Comparison of ENCODE assay signal across 8 mouse cellular contexts in the genomic region with DNA sequence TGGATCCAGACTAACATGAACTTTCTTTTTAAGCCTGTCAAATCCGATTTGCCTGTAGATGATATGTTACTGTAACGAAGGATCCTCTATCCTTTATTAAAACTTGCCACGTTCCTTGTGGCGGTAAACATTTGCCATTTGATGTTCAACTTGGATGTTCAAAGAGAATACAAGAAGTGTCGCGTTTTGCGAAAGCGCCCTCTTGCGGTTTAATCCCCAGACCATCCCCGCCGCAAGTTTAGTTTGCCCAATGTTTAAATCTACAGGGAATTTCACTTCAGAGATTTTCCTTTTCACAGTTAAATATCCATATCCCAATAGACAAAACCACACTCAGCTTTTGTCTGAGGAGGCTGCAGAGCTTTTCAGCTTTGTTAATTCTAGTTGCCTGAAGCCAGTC. TPM values are rescaled to one million over a fixed set of nuclear protein-coding genes. Genes with fewer than 3 reads are reported as not detected.
DNase-seq lines count a peak whose midpoint lies in the region; ATAC-seq and TF ChIP-seq lines count a peak whose summit lies in the region.
"Had no signal": no experiment of that assay in that cellular context is flagged by ENCODE, and none has a peak within 500 bp of the region (broad histone marks: within the 10 kb centered on the region; RNA-seq: fewer than 3 reads in every experiment).

No protein-coding gene starts in this region.

- no peaks in the 10 kb centered on the region for H3K9me3 ChIP-seq in kidney, postnatal 0 days (replicated peaks; ENCODE audit: low read length)
- H3K9me3 ChIP-seq in kidney, embryonic 14.5 days (ENCODE audit: control insufficient read depth, low read length) = no peaks in the 10 kb centered on the region
- H3K9me3 ChIP-seq in lung, embryonic 14.5 days (ENCODE audit: low read depth, low read length) = no peaks in the 10 kb centered on the region
- H3K9me3 ChIP-seq: embryonic facial prominence, embryonic 12.5 days had no signal

- no peaks in the 10 kb centered on the region for H3K4me1 ChIP-seq in kidney, postnatal 0 days (replicated peaks; ENCODE audit: insufficient read depth, low read length)
- no peaks in the 10 kb centered on the region for H3K4me1 ChIP-seq in kidney, embryonic 14.5 days (ENCODE audit: control insufficient read depth, insufficient read depth, low read length)
- H3K4me1 ChIP-seq in lung, embryonic 14.5 days (ENCODE audit: insufficient read depth) = peaks cover 6% of the 10 kb centered on the region; the same call in 1 of the 2 replicates
- H3K4me1 ChIP-seq: embryonic facial prominence, embryonic 12.5 days had no signal

- no peak overlapping the region for H3K27ac ChIP-seq in kidney, postnatal 0 days
- no peak overlapping the region for H3K27ac ChIP-seq in kidney, embryonic 14.5 days (ENCODE audit: low read depth, low read length)
- no peak overlapping the region for H3K27ac ChIP-seq in lung, embryonic 14.5 days (ENCODE audit: low read depth)
- H3K27ac ChIP-seq: embryonic facial prominence, embryonic 12.5 days had no signal

- H3K4me2 ChIP-seq in kidney, postnatal 0 days (ENCODE audit: low read length) = no peak overlapping the region
- H3K4me2 ChIP-seq in kidney, embryonic 14.5 days (replicated peaks; ENCODE audit: low read depth, low read length) = no peak overlapping the region
- no peak overlapping the region for H3K4me2 ChIP-seq in lung, embryonic 14.5 days
- H3K4me2 ChIP-seq: embryonic facial prominence, embryonic 12.5 days had no signal

- TF ChIP-seq CTCF in kidney, postnatal 0 days (IDR thresholded peaks at IDR 0.05; ENCODE audit: low read depth) = peak; percentile 76
- peak; percentile 62 for TF ChIP-seq CTCF in lung, embryonic 14.5 days (IDR thresholded peaks at IDR 0.05; ENCODE audit: low read depth)

- H3K27me3 ChIP-seq in kidney, postnatal 0 days (ENCODE audit: insufficient read depth, low read length) = no peaks in the 10 kb centered on the region
- H3K27me3 ChIP-seq in kidney, embryonic 14.5 days (ENCODE audit: control insufficient read depth, insufficient read depth, low read length) = no peaks in the 10 kb centered on the region
- H3K27me3 ChIP-seq in lung, embryonic 14.5 days (ENCODE audit: insufficient read depth, low read length) = no peaks in the 10 kb centered on the region
- no peaks in the 10 kb centered on the region for H3K27me3 ChIP-seq in splenic B cell, adult 2 months (ENCODE audit: control insufficient read depth, insufficient read depth, low read length, poor library complexity, severe bottlenecking)
- H3K27me3 ChIP-seq: embryonic facial prominence, embryonic 12.5 days had no signal

- ATAC-seq in kidney, postnatal 0 days (replicated peaks; ENCODE audit: low FRiP score, low read depth) = no peak
- no peak for ATAC-seq in kidney, embryonic 14.5 days (ENCODE audit: low FRiP score, low TSS enrichment)
- ATAC-seq in common myeloid progenitor, adult 5-6 weeks (replicated peaks; ENCODE audit: low read depth, poor library complexity, severe bottlenecking) = 0 out of 2 replicates have a peak, but pooled peaks have one; percentile 45
- no peak for ATAC-seq in lung, embryonic 14.5 days (ENCODE audit: insufficient read depth)

- H3K36me3 ChIP-seq in kidney, postnatal 0 days (ENCODE audit: insufficient read depth, low read length) = no peaks in the 10 kb centered on the region
- no peaks in the 10 kb centered on the region for H3K36me3 ChIP-seq in kidney, embryonic 14.5 days (ENCODE audit: control insufficient read depth, insufficient read depth, low read length)
- H3K36me3 ChIP-seq in lung, embryonic 14.5 days (ENCODE audit: insufficient read depth) = no peaks in the 10 kb centered on the region
- no peaks in the 10 kb centered on the region for H3K36me3 ChIP-seq in splenic B cell, adult 2 months (ENCODE audit: control insufficient read depth, insufficient read depth, low read length, poor library complexity, severe bottlenecking)
- H3K36me3 ChIP-seq: embryonic facial prominence, embryonic 12.5 days had no signal

- H3K9ac ChIP-seq in kidney, postnatal 0 days (ENCODE audit: low read depth, low read length) = no peak overlapping the region
- no peak overlapping the region for H3K9ac ChIP-seq in kidney, embryonic 14.5 days (ENCODE audit: low read depth, low read length)
- no peak overlapping the region for H3K9ac ChIP-seq in lung, embryonic 14.5 days
- H3K9ac ChIP-seq: embryonic facial prominence, embryonic 12.5 days had no signal

- DNase-seq in kidney, postnatal 0 days (ENCODE audit: low spot score) = peak; percentile 59
- DNase-seq in adrenal gland, postnatal 10 days = peak; percentile 71
- DNase-seq in kidney, postnatal 10 days = peak; percentile 78
- DNase-seq in lung, embryonic 14.5 days = peak; percentile 81
- peak; percentile 7 for DNase-seq in splenic B cell, adult 2 months (ENCODE audit: low read depth, low spot score)

- H3K4me3 ChIP-seq in kidney, postnatal 0 days (replicated peaks; ENCODE audit: low read depth, low read length) = no peak overlapping the region
- H3K4me3 ChIP-seq in kidney, embryonic 14.5 days (ENCODE audit: low read length) = no peak overlapping the region
- no peak overlapping the region for H3K4me3 ChIP-seq in lung, embryonic 14.5 days (ENCODE audit: low read depth, low read length)
- H3K4me3 ChIP-seq: embryonic facial prominence, embryonic 12.5 days had no signal

- 17% methylated on average over 11 of the region's 11 CpGs for WGBS in kidney, postnatal 0 days
- 20% methylated on average over 11 of the region's 11 CpGs for WGBS in kidney, embryonic 14.5 days
- 16% methylated on average over 11 of the region's 11 CpGs for WGBS in lung, embryonic 14.5 days

RNA-seq across cellular contexts. Expression of gene Sgms2, which starts 33.6 kb away (rescaled TPM):
- 24.2 and 25.4 TPM in 2 replicates for polyA plus RNA-seq in kidney, postnatal 0 days (2015; fragmentation: Nextera tagmentation; extraction: Ambion mirVana)
- 8.9 and 12.5 TPM in 2 replicates for polyA plus RNA-seq in kidney, embryonic 14.5 days (2014; fragmentation: Nextera tagmentation; extraction: Ambion mirVana)
- total RNA-seq in adrenal gland, postnatal 10 days (2021) = 10 to 100 TPM in 1 of 2 experiments, 1 to 10 TPM in 1; 5.4 to 13.8 TPM
- total RNA-seq in common myeloid progenitor, adult 5-6 weeks (2017) = 0.87 and 1.0 TPM in 2 replicates
- 2.1 and 3.1 TPM in 2 replicates for polyA plus RNA-seq in lung, embryonic 14.5 days (2014; fragmentation: Nextera tagmentation; extraction: Ambion mirVana)

RNA-seq across cellular contexts. Expression of gene Papss1, which starts 39.8 kb away (rescaled TPM):
- 116 and 130 TPM in 2 replicates for polyA plus RNA-seq in kidney, postnatal 0 days (2015; fragmentation: Nextera tagmentation; extraction: Ambion mirVana)
- 70.3 and 96.0 TPM in 2 replicates for polyA plus RNA-seq in kidney, embryonic 14.5 days (2014; fragmentation: Nextera tagmentation; extraction: Ambion mirVana)
- 10 to 100 TPM; 42.2 to 48.9 TPM for total RNA-seq in adrenal gland, postnatal 10 days (2021)
- total RNA-seq in common myeloid progenitor, adult 5-6 weeks (2017) = 24.9 and 27.4 TPM in 2 replicates
- 98.6 and 99.2 TPM in 2 replicates for polyA plus RNA-seq in lung, embryonic 14.5 days (2014; fragmentation: Nextera tagmentation; extraction: Ambion mirVana)

Comparison
In these comparisons a context has a peak if more than half of its experiments do, and no peak if none do; other contexts are left out.
1. DNase-seq: peak in every context shown above with its lines; median percentile 81 in lung, embryonic 14.5 days; 78 in kidney, postnatal 10 days; 71 in adrenal gland, postnatal 10 days; 59 in kidney, postnatal 0 days; 7 in splenic B cell, adult 2 months.